Mouse (Mus musculus) ES-E14 (cell line): ENCODE measurements around the gene Gm49384. TPM values are rescaled to one million over a fixed set of nuclear protein-coding genes. Genes with fewer than 3 reads are reported as not detected.

Source experiments
- DNase-seq: peaks from one replicate; pipeline ENCODE4 v3.0.0-alpha.2; 2013; ENCODE audit warnings: low read depth, low spot score
- H3K27ac ChIP-seq: 2 replicates; pipeline ENCODE4 v1.5.1; 2012; ENCODE audit warnings: low read depth, mild to moderate bottlenecking, low read length, moderate library complexity, mixed read lengths; ENCODE audit not compliant: poor library complexity, insufficient read depth, severe bottlenecking
- H3K36me3 ChIP-seq: 2 replicates; pipeline ENCODE4 v1.6.1; 2012; ENCODE audit warnings: mild to moderate bottlenecking, low read length, moderate library complexity, mixed read lengths; ENCODE audit not compliant: control insufficient read depth, poor library complexity, insufficient read depth, severe bottlenecking
- H3K4me1 ChIP-seq, 2 experiments: fragments of 150-350 bp in 1 of 2; sonication (generic) in 1 of 2; 2 replicates each; pipeline ENCODE4 v1.6.1; 2012; ENCODE audit warnings: low read length in 2 of 2, mild to moderate bottlenecking in 1 of 2, mixed read lengths in 1 of 2; ENCODE audit not compliant: control insufficient read depth in 2 of 2, insufficient read depth in 2 of 2, poor library complexity in 1 of 2
- H3K4me3 ChIP-seq, 2 experiments: fragments of 150-350 bp in 1 of 2; sonication (generic) in 1 of 2; 2 replicates each; pipeline ENCODE4 v1.5.1; 2012; ENCODE audit warnings: low read length in 2 of 2, low read depth in 1 of 2, mild to moderate bottlenecking in 1 of 2, mixed read lengths in 1 of 2; ENCODE audit not compliant: insufficient read depth in 1 of 2, poor library complexity in 1 of 2, severe bottlenecking in 1 of 2
- H3K9ac ChIP-seq: 2 replicates; pipeline ENCODE4 v1.6.1; 2012; ENCODE audit warnings: low read depth, mild to moderate bottlenecking, low read length, mixed read lengths; ENCODE audit not compliant: poor library complexity, insufficient read depth, severe bottlenecking
- H3K9me3 ChIP-seq: fragments of 150-350 bp; sonication (generic); 2 replicates; pipeline ENCODE4 v1.6.1; 2012; ENCODE audit warnings: low read depth, mild to moderate bottlenecking, low read length; ENCODE audit not compliant: control insufficient read depth, insufficient read depth
- CHD2 ChIP-seq: IDR thresholded peaks from 2 replicates; pipeline ENCODE4 v1.6.1; 2014; ENCODE audit warnings: mild to moderate bottlenecking, low read depth, low read length, inconsistent platforms
- HCFC1 ChIP-seq: IDR thresholded peaks from 2 replicates; pipeline ENCODE4 v1.6.1; 2012; ENCODE audit warnings: low read length, inconsistent platforms, borderline replicate concordance; ENCODE audit not compliant: insufficient read depth
- MAFK ChIP-seq: IDR thresholded peaks from 2 replicates; pipeline ENCODE4 v1.6.1; 2014; ENCODE audit warnings: mild to moderate bottlenecking, low read depth, low read length, inconsistent platforms; ENCODE audit not compliant: insufficient read depth
- ZC3H11A ChIP-seq: IDR thresholded peaks from 2 replicates; pipeline ENCODE4 v1.6.1; 2012; ENCODE audit warnings: low read depth, mild to moderate bottlenecking, inconsistent platforms, low read length, borderline replicate concordance
- ZNF384 ChIP-seq: IDR thresholded peaks from 2 replicates; pipeline ENCODE4 v1.6.1; 2012; ENCODE audit warnings: low read depth, low read length, inconsistent platforms
- in situ Hi-C, 2 experiments: fragments of 600-800 bp; cut with MboI; formaldehyde crosslinking; loops; one replicate each; pipeline ENCODE4 v1.15.1; 2025; ENCODE audit warnings: low sequenced_read_pairs in 2 of 2, inconsistent platforms in 1 of 2; ENCODE audit not compliant: unreplicated experiment in 2 of 2
- total RNA-seq: library from RNA; depleted of rRNA; stranded (reverse); fragments of 300-350 nt; gene quantifications from 2 replicates; pipeline ENCODE4 v1.2.3, GENCODE M21; 2012

Gm49384 gene
- total RNA-seq, 1 experiment = 12.1 TPM

DNA sequence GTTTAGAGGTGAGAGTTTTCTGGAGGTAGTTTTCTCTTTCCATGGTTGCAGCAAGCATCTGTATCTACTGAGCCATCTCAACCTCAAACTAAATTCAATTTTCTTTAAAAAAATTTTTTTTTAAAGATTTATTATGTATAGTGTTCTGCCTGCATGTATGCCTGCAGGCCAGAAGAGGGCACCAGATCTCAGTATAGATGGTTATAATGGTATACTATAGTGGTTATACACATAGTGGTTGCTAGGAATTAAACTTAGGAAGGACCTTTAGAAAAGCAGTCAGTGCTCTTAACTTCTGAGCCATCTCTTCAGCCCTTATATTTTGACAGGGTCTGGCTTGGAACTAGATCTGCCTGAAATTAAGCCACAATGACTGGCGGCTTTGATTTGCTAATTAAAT, 13.5 kb downstream of the Gm49384 start:
- no peak overlapping the region for H3K27ac ChIP-seq
- no peak overlapping the region for H3K9ac ChIP-seq
- H3K4me3 ChIP-seq = no peak overlapping the region
- in situ Hi-C loops = no loop called here
- H3K9me3 ChIP-seq = no peaks in the 10 kb centered on the region
- TF ChIP-seq HCFC1 (no peak), CHD2 (no peak), MAFK (no peak), ZNF384 (no peak), ZC3H11A (no peak)
- H3K4me1 ChIP-seq = peaks cover 0 to 1% of the 10 kb centered on the region in 2 experiments; a peak in 1 of 4 replicates
- H3K36me3 ChIP-seq = peaks cover 9% of the 10 kb centered on the region; the same call in 1 of the 2 replicates
- DNase-seq = no peak

DNA sequence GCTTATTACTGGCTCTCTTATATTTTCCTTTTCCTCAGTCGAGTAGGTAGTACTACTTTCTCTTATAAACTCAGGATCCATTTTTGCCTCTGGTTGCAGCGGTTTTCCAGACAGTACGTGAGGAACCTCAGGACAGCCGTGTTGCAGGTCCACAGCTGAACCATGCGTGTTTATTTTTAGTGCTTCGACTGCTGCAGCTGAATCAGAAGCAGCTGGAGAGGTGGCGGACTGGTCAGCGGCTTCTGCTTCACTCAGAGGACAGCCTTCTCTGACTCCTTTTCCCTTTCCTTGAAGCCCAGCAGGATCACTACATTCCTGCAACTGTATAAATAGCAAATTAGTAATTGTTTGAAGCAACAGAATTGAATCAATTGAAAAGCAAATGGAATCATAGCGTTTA, 14.0 kb downstream of the Gm49384 start:
- in situ Hi-C loops = no loop called here
- no peak overlapping the region for H3K27ac ChIP-seq
- peaks cover 0 to 3% of the 10 kb centered on the region in 2 experiments; a peak in 1 of 4 replicates for H3K4me1 ChIP-seq
- TF ChIP-seq CHD2 (no peak), ZNF384 (no peak), MAFK (no peak), ZC3H11A (no peak), HCFC1 (no peak)
- no peak for DNase-seq
- no peaks in the 10 kb centered on the region for H3K9me3 ChIP-seq
- H3K4me3 ChIP-seq = no peak overlapping the region
- peaks cover 9% of the 10 kb centered on the region; the same call in 1 of the 2 replicates for H3K36me3 ChIP-seq
- H3K9ac ChIP-seq = no peak overlapping the region

DNA sequence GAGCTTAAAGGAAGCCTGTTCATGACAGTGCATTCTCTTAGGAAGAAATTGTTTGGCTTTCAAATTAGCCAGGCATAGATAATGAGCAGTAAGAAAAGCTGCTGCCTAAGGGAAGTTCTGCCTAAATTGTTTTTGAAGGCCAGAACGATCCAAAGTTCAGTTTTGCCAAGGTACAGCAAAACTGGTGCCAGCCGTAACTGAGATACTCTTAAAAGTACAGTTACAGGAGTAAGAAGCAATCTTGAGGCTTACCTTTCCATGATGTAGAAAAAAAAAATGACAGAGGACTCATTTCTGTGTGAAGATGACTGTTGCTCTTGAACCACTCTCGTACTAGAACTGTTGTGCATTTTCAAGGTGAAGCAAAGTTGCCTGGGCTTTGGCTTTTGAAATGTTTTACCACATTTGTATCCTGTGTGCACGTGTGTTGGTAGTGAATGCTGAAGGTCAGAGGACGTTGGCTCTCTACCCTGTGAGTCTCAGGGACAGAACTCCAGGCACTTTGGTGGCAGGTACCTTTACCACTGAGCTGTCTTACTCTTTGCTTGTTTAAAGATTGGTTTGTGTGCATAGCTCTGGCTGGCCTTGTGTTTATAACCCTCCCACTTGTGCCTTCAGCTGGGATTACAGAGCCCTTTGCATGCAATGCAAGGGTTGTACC, 17.1 kb downstream of the Gm49384 start:
- no peak for DNase-seq
- Histone ChIP-seq H3K27ac (no peak overlapping the region), H3K4me1 (peaks cover 0 to 2% of the 10 kb centered on the region in 2 experiments; a peak in 1 of 4 replicates), H3K4me3 (no peak overlapping the region), H3K9me3 (no peaks in the 10 kb centered on the region), H3K9ac (no peak overlapping the region), H3K36me3 (peaks cover 11% of the 10 kb centered on the region)
- TF ChIP-seq HCFC1 = no peak
- no peak for TF ChIP-seq CHD2
- no peak for TF ChIP-seq ZC3H11A
- no peak for TF ChIP-seq ZNF384
- no peak for TF ChIP-seq MAFK
- in situ Hi-C loops = no loop called here

DNA sequence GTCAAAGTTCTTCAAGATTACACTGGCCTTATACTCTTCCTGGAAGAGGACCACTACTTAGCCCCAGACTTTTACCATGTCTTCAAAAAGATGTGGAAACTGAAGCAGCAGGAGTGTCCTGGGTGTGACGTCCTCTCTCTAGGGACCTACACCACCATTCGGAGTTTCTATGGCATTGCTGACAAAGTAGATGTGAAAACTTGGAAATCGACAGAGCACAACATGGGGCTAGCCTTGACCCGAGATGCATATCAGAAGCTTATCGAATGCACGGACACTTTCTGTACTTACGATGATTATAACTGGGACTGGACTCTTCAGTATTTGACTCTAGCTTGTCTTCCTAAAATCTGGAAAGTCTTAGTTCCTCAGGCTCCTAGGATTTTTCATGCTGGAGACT, 18.7 kb downstream of the Gm49384 start:
- H3K9me3 ChIP-seq = no peaks in the 10 kb centered on the region
- H3K27ac ChIP-seq = no peak overlapping the region
- H3K4me1 ChIP-seq = peaks cover 0 to 2% of the 10 kb centered on the region in 2 experiments; a peak in 1 of 4 replicates
- in situ Hi-C loops = no loop called here
- H3K36me3 ChIP-seq = peaks cover 11% of the 10 kb centered on the region
- no peak for DNase-seq
- peak overlapping the region; percentile 91; the same call in 1 of the 2 replicates for H3K9ac ChIP-seq
- TF ChIP-seq ZNF384 (no peak), HCFC1 (no peak), MAFK (no peak), ZC3H11A (no peak), CHD2 (no peak)
- peak overlapping the region; percentile 92 to 97 for H3K4me3 ChIP-seq
